Mouse (Mus musculus) lung, postnatal 0 days (tissue): ENCODE data around the gene Olfr314.

Experiments used
- CTCF ChIP-seq: IDR thresholded peaks from 2 replicates; pipeline ENCODE4 v1.5.1; 2016; ENCODE audit warnings: antibody characterized with exemption, mild to moderate bottlenecking
- EP300 ChIP-seq: IDR thresholded peaks from 2 replicates; pipeline ENCODE4 v1.6.1; 2016; ENCODE audit warnings: antibody characterized with exemption, mild to moderate bottlenecking, control low read depth

DNA sequence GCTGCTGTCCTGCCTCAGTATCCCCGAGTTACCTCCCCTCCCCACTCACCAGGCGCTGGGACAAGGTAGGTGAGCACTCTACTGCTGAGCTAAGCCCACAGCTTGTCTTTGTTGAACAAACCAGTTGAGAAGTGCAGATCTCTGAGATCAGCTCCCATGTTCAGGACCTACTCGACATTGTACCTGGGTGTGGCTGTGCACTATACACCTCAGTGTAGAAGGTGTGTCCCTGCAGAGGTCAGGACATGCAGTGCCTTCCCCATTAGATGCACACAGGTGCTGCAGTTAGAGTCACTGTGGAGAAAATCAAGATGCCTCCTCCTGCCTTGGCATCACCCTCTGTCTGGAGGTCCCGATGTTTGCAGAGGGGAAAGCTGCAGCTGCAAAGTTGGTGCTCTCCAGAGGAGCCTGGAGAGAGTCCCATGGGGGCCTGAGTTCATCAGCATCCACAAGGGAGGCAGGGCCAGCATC is 43.9 kb upstream of the Olfr314 start, which contains the start of gene Olfr317:
- no peak for TF ChIP-seq CTCF
- no peak for TF ChIP-seq EP300
